ENCODE assay signal across 10 mouse cellular contexts in the genomic region with DNA sequence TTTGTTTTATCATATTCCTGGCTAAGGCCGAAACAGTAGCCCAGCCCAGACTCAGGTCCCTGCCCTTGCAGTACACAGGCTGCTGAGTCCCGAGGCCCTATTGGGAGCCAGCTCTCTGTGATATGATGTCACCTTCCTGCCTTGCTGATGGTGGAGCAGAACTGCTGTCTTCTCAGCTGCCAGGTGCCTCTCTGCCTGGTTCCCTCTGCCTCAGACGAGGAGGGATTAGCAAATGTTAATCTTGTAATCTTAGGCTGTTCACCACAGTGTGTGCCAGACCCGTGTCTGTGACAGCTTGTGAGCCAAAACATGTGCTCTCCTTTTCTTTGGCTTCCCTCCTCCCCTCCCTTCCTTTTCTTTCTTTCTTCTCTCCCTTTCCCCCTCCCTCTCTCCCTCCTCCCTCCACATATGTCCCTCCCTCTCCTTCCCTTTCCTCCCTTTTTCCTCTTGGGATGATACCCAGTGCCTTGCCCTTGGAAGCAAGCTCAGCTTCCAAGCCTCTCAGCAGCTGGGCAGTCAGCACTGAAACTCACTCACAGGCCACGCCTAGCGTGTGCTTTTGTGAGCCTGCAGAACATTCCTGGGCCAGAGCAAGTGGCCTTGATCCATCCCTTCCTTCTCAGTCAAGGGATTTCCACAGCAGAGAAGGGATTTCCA.
A peak's percentile ranks its signal among the peaks of the same experiment; 100 is the strongest.
DNase-seq lines count a peak whose midpoint lies in the region; ATAC-seq lines count a peak whose summit lies in the region.
"Had no signal": no experiment of that assay in that cellular context is flagged by ENCODE, and none has a peak within 500 bp of the region (broad histone marks: within the 10 kb centered on the region; RNA-seq: fewer than 3 reads in every experiment).

No protein-coding gene starts in this region.

- no peaks in the 10 kb centered on the region for H3K27me3 ChIP-seq in midbrain, embryonic 15.5 days (replicated peaks)
- no peaks in the 10 kb centered on the region for H3K27me3 ChIP-seq in liver, embryonic 11.5 days (replicated peaks; ENCODE audit: control insufficient read depth, insufficient read depth, low read length)
- H3K27me3 ChIP-seq: limb, embryonic 12.5 days had no signal

- no peak overlapping the region for H3K9ac ChIP-seq in midbrain, embryonic 15.5 days
- H3K9ac ChIP-seq in liver, embryonic 11.5 days (ENCODE audit: low read depth, low read length) = no peak overlapping the region
- H3K9ac ChIP-seq: limb, embryonic 12.5 days had no signal

- H3K9me3 ChIP-seq in midbrain, embryonic 15.5 days = no peaks in the 10 kb centered on the region
- no peaks in the 10 kb centered on the region for H3K9me3 ChIP-seq in liver, embryonic 11.5 days (ENCODE audit: control insufficient read depth, low read length)
- H3K9me3 ChIP-seq: limb, embryonic 12.5 days had no signal

- peak; percentile 16 for DNase-seq in embryo, embryonic 10 days (ENCODE audit: low spot score)
- DNase-seq in embryo, embryonic 10.5 days (ENCODE audit: low spot score) = no peak
- DNase-seq in layer of hippocampus, adult 11-12 months (ENCODE audit: low spot score) = peak; percentile 22
- DNase-seq in layer of hippocampus, postnatal 25 days (ENCODE audit: extremely low spot score in 1 of 2, low spot score in 1 of 2) = no peak
- peak; percentile 51 for DNase-seq in brain, adult 2 months (ENCODE audit: low read depth, low spot score)
- DNase-seq in liver, embryonic 11.5 days (ENCODE audit: low spot score) = no peak
- DNase-seq in c-Kit-positive CD71-positive TER-119-positive erythroid progenitor cells, embryonic 14.5 days (ENCODE audit: low spot score) = no peak
- DNase-seq: cerebellum, adult 11-12 months had no signal

- ATAC-seq in midbrain, embryonic 15.5 days (replicated peaks) = peak; percentile 45; the same call in 1 of the 2 replicates
- no peak for ATAC-seq in liver, embryonic 11.5 days (replicated peaks; ENCODE audit: low FRiP score)

- peaks cover 7% of the 10 kb centered on the region; the same call in 1 of the 2 replicates for H3K4me1 ChIP-seq in midbrain, embryonic 15.5 days
- no peaks in the 10 kb centered on the region for H3K4me1 ChIP-seq in liver, embryonic 11.5 days (replicated peaks; ENCODE audit: control insufficient read depth, insufficient read depth, low read length)

- H3K4me2 ChIP-seq in midbrain, embryonic 15.5 days = no peak overlapping the region
- no peak overlapping the region for H3K4me2 ChIP-seq in liver, embryonic 11.5 days
- H3K4me2 ChIP-seq: limb, embryonic 12.5 days had no signal

- WGBS in midbrain, embryonic 15.5 days = 28% methylated on average over 6 of the region's 6 CpGs
- 19% methylated on average over 6 of the region's 6 CpGs for whole genome bisulfite sequencing in liver, embryonic 11.5 days

- no peak overlapping the region for H3K4me3 ChIP-seq in midbrain, embryonic 15.5 days
- no peak overlapping the region for H3K4me3 ChIP-seq in liver, embryonic 11.5 days (ENCODE audit: low read depth, low read length)
- H3K4me3 ChIP-seq: limb, embryonic 12.5 days had no signal

- peak overlapping the region; percentile 55 for H3K27ac ChIP-seq in midbrain, embryonic 15.5 days
- H3K27ac ChIP-seq in liver, embryonic 11.5 days (ENCODE audit: low read depth, low read length) = no peak overlapping the region
- H3K27ac ChIP-seq: limb, embryonic 12.5 days had no signal

- no peaks in the 10 kb centered on the region for H3K36me3 ChIP-seq in midbrain, embryonic 15.5 days (replicated peaks)
- no peaks in the 10 kb centered on the region for H3K36me3 ChIP-seq in liver, embryonic 11.5 days (ENCODE audit: control insufficient read depth, insufficient read depth, low read length)
- H3K36me3 ChIP-seq: limb, embryonic 12.5 days had no signal

Comparison
In these comparisons a context has a peak if more than half of its experiments do, and no peak if none do; other contexts are left out.
1. DNase-seq: peak in embryo, embryonic 10 days (single experiment), layer of hippocampus, adult 11-12 months (single experiment) and brain, adult 2 months (single experiment); none in embryo, embryonic 10.5 days (single experiment), layer of hippocampus, postnatal 25 days (0 of 2), liver, embryonic 11.5 days (single experiment) and c-Kit-positive CD71-positive TER-119-positive erythroid progenitor cells, embryonic 14.5 days (single experiment).